Mouse (Mus musculus): ENCODE results near the gene Carmil1. TPM values are rescaled to one million over a fixed set of nuclear protein-coding genes. Genes with fewer than 3 reads are reported as not detected.

The Carmil1 gene
- polyA plus RNA-seq, 1 experiment = 2.6 TPM

DNA sequence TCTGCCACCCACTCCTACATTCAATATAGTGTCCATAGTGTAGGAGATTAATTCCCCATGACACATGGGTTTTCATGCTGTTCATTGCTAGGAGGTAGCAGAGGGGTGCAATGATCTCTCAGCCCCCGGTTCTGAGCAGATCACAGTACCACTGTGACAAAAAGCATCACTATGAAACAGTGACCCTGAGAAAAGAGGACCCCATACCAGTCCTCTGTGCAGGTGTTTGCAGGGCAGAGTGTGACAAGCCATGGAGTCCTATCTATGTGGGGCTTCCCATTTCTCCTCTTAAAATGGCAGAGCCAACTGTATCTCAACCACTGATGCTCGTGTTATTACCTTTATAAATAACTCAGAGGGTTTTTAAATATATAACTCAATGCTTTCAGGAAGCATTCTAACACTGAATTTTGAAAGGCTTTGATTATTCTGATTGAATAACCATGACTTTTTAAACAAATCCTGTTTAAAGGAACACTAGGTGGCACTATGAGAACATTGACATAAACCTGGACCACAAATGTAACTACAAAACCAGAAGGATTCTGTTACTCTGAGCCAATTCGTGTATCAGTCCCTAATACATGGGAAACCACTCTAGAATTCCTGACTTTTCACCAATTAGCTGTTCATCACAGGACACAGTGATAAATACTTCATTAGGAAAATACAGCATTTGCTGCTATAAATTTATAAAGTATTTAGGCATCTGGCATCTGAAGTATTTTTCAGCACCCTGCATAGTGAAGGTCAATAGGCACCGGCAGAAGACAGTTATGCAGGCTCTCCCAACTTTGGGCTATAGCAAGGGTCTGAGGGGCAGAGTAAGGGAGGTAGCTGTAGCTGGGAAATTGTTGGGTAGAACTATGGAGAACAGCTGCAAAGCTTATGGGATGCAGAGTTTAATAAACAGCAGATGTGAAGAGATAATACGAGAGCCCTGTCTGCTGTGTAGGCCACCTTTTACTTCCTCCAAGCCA is 253.1 kb downstream of the Carmil1 start:
- H3K4me2 ChIP-seq (ENCODE audit: low read depth) = no peak overlapping the region
- no peak overlapping the region for H3K4me3 ChIP-seq
- H3K27me3 ChIP-seq (ENCODE audit: control insufficient read depth, insufficient read depth, insufficient read length) = no peaks in the 10 kb centered on the region
- H3K36me3 ChIP-seq (ENCODE audit: control insufficient read depth, insufficient read depth) = no peaks in the 10 kb centered on the region
- no peaks in the 10 kb centered on the region for H3K79me2 ChIP-seq (ENCODE audit: control insufficient read depth, insufficient read depth)
- no peak overlapping the region for H3ac ChIP-seq (ENCODE audit: control insufficient read depth, insufficient read length)
- TF ChIP-seq USF1 (IDR thresholded peaks at IDR 0.05; ENCODE audit: low read depth) = no peak
- TF ChIP-seq TCF3 (IDR thresholded peaks at IDR 0.05; ENCODE audit: insufficient read length, low read depth) = no peak
- no peak for TF ChIP-seq POLR2AphosphoS2 (IDR thresholded peaks at IDR 0.05; ENCODE audit: insufficient read length, low read depth)
- no peak for TF ChIP-seq MAX (IDR thresholded peaks at IDR 0.05; ENCODE audit: low read depth)
- TF ChIP-seq MYOD1 (IDR thresholded peaks at IDR 0.05; ENCODE audit: control insufficient read depth in 1 of 3, insufficient read length in 2 of 3, low read depth in 2 of 3) = no peak
- no peak for TF ChIP-seq CEBPB (IDR thresholded peaks at IDR 0.05; ENCODE audit: insufficient read depth, poor library complexity, severe bottlenecking)
- no peak for TF ChIP-seq POLR2A (IDR thresholded peaks at IDR 0.05; ENCODE audit: insufficient read length, low read depth)
- TF ChIP-seq MYOG (IDR thresholded peaks at IDR 0.05; ENCODE audit: control insufficient read depth in 1 of 3, insufficient read depth in 1 of 3, insufficient read length in 2 of 3, low read depth in 2 of 3) = no peak
- TF ChIP-seq SRF (IDR thresholded peaks at IDR 0.05; ENCODE audit: control insufficient read depth, insufficient read length, low read depth) = no peak
- no peak for TF ChIP-seq TCF12 (IDR thresholded peaks at IDR 0.05; ENCODE audit: insufficient read depth, poor library complexity, severe bottlenecking)
- TF ChIP-seq REST (IDR thresholded peaks at IDR 0.05; ENCODE audit: insufficient read depth, insufficient read length) = no peak
- no peak for TF ChIP-seq E2F4 (IDR thresholded peaks at IDR 0.05; ENCODE audit: insufficient read depth)

- Histone ChIP-seq H3K79me2 (ENCODE audit: control insufficient read depth, insufficient read depth) (no peaks in the 10 kb centered on the region), H3K27me3 (ENCODE audit: control insufficient read depth, insufficient read depth, insufficient read length) (no peaks in the 10 kb centered on the region), H3K4me2 (ENCODE audit: low read depth) (peak overlapping the region; percentile 57), H3ac (ENCODE audit: control insufficient read depth, insufficient read length) (no peak overlapping the region), H3K4me3 (no peak overlapping the region), H3K36me3 (ENCODE audit: control insufficient read depth, insufficient read depth) (no peaks in the 10 kb centered on the region)
- TF ChIP-seq CEBPB (IDR thresholded peaks at IDR 0.05; ENCODE audit: insufficient read depth, poor library complexity, severe bottlenecking) = no peak
- TF ChIP-seq USF1 (IDR thresholded peaks at IDR 0.05; ENCODE audit: low read depth) = peak; percentile 33
Observed at GRCm38 (mm10) chr13:24018515-24018914, 262.1 kb downstream of the Carmil1 start.

DNA sequence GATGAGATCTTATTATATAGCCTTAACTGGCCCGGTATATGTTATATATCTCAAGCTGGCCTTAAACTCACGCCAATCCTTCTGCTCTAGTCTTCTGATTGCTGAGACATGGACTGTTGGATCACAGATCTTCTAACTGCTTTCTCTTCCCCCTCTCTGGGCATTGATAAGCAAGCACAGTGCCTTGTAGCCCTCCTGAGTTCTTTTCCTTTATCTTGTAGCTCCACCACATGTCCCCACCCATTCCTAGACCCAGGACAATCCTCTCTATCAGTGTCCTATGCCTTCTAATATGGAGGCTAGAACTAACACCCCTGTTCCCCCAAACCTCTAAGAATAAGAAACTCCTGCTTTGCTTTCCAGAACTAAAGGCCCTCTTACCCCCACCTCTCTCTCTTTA is 275.1 kb downstream of the Carmil1 start:
- TF ChIP-seq POLR2AphosphoS2 (IDR thresholded peaks at IDR 0.05; ENCODE audit: insufficient read length, low read depth) (no peak), E2F4 (IDR thresholded peaks at IDR 0.05; ENCODE audit: insufficient read depth) (no peak), SRF (IDR thresholded peaks at IDR 0.05; ENCODE audit: control insufficient read depth, insufficient read length, low read depth) (no peak), USF1 (IDR thresholded peaks at IDR 0.05; ENCODE audit: low read depth) (no peak), MYOD1 (IDR thresholded peaks at IDR 0.05; ENCODE audit: control insufficient read depth in 1 of 3, insufficient read length in 2 of 3, low read depth in 2 of 3) (no peak), CEBPB (IDR thresholded peaks at IDR 0.05; ENCODE audit: insufficient read depth, poor library complexity, severe bottlenecking) (no peak), TCF12 (IDR thresholded peaks at IDR 0.05; ENCODE audit: insufficient read depth, poor library complexity, severe bottlenecking) (no peak), TCF3 (IDR thresholded peaks at IDR 0.05; ENCODE audit: insufficient read length, low read depth) (no peak), POLR2A (IDR thresholded peaks at IDR 0.05; ENCODE audit: insufficient read length, low read depth) (no peak), MAX (IDR thresholded peaks at IDR 0.05; ENCODE audit: low read depth) (no peak), REST (IDR thresholded peaks at IDR 0.05; ENCODE audit: insufficient read depth, insufficient read length) (no peak), MYOG (IDR thresholded peaks at IDR 0.05; ENCODE audit: control insufficient read depth in 1 of 3, insufficient read depth in 1 of 3, insufficient read length in 2 of 3, low read depth in 2 of 3) (no peak)
- Histone ChIP-seq H3K79me2 (ENCODE audit: control insufficient read depth, insufficient read depth) (no peaks in the 10 kb centered on the region), H3K27me3 (ENCODE audit: control insufficient read depth, insufficient read depth, insufficient read length) (no peaks in the 10 kb centered on the region), H3K4me3 (no peak overlapping the region), H3K36me3 (ENCODE audit: control insufficient read depth, insufficient read depth) (no peaks in the 10 kb centered on the region), H3ac (ENCODE audit: control insufficient read depth, insufficient read length) (no peak overlapping the region), H3K4me2 (ENCODE audit: low read depth) (no peak overlapping the region)

DNA sequence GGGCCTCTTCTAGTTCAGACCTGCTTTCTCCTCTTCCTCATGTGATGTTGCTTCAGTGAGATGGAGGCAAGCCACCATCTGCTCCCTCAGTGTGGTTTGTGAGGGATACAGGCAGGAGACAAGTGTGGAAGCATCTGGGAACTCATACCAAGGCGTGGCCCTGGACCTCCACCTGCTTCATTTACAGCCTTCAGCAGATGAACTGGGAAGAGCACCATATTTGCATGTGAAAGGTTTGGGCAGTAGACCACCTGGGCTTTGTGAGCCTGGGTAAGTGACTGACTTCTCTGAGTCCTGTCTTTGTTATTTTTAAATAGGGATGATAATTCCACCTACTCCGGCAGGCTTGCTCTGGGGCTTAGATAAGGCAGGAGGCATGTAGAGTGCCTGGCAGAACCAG is 278.8 kb downstream of the Carmil1 start:
- no peak for TF ChIP-seq REST (IDR thresholded peaks at IDR 0.05; ENCODE audit: insufficient read depth, insufficient read length)
- TF ChIP-seq CEBPB (IDR thresholded peaks at IDR 0.05; ENCODE audit: insufficient read depth, poor library complexity, severe bottlenecking) = no peak
- TF ChIP-seq E2F4 (IDR thresholded peaks at IDR 0.05; ENCODE audit: insufficient read depth) = no peak
- TF ChIP-seq MAX (IDR thresholded peaks at IDR 0.05; ENCODE audit: low read depth) = no peak
- TF ChIP-seq MYOG (IDR thresholded peaks at IDR 0.05; ENCODE audit: control insufficient read depth in 1 of 3, insufficient read depth in 1 of 3, insufficient read length in 2 of 3, low read depth in 2 of 3) = no peak
- TF ChIP-seq MYOD1 (IDR thresholded peaks at IDR 0.05; ENCODE audit: control insufficient read depth in 1 of 3, insufficient read length in 2 of 3, low read depth in 2 of 3) = no peak
- TF ChIP-seq TCF3 (IDR thresholded peaks at IDR 0.05; ENCODE audit: insufficient read length, low read depth) = no peak
- TF ChIP-seq POLR2AphosphoS2 (IDR thresholded peaks at IDR 0.05; ENCODE audit: insufficient read length, low read depth) = no peak
- no peak for TF ChIP-seq USF1 (IDR thresholded peaks at IDR 0.05; ENCODE audit: low read depth)
- Histone ChIP-seq H3K4me2 (ENCODE audit: low read depth) (no peak overlapping the region), H3K4me3 (no peak overlapping the region), H3K36me3 (ENCODE audit: control insufficient read depth, insufficient read depth) (no peaks in the 10 kb centered on the region), H3K27me3 (ENCODE audit: control insufficient read depth, insufficient read depth, insufficient read length) (peaks cover 3% of the 10 kb centered on the region), H3ac (ENCODE audit: control insufficient read depth, insufficient read length) (no peak overlapping the region), H3K79me2 (ENCODE audit: control insufficient read depth, insufficient read depth) (no peaks in the 10 kb centered on the region)

Measured in myocyte (in vitro differentiated cells).